Mouse (Mus musculus) forebrain, embryonic 10.5 days (tissue): ENCODE data around the gene Slc18b1. TPM values are rescaled to one million over a fixed set of nuclear protein-coding genes. Genes with fewer than 3 reads are reported as not detected.
"Not testable (repeated sequence)": the region's sequence is repeated elsewhere in the genome, so short reads cannot be mapped to it uniquely, and the experiment has no call there.

ENCODE experiments used
- DNase-seq: peaks from one replicate; pipeline ENCODE4 v3.0.0-alpha.2; 2017; ENCODE audit warnings: low spot score; ENCODE audit errors: extremely low spot score
- H3K27ac ChIP-seq: fragments of 300-500 bp; sonication (generic); 2 replicates; pipeline ENCODE4 v1.5.1; 2016; ENCODE audit warnings: mild to moderate bottlenecking
- H3K27me3 ChIP-seq: fragments of 300-500 bp; sonication (generic); 2 replicates; pipeline ENCODE4 v1.6.1; 2016; ENCODE audit warnings: mild to moderate bottlenecking; ENCODE audit not compliant: poor library complexity, severe bottlenecking
- H3K36me3 ChIP-seq: fragments of 300-500 bp; sonication (generic); replicated peaks from 2 replicates; pipeline ENCODE4 v1.6.1; 2016; ENCODE audit warnings: mild to moderate bottlenecking, moderate library complexity
- H3K4me1 ChIP-seq: fragments of 300-500 bp; sonication (generic); 2 replicates; pipeline ENCODE4 v1.6.1; 2016
- H3K4me3 ChIP-seq: fragments of 300-500 bp; sonication (generic); 2 replicates; pipeline ENCODE4 v1.5.1; 2016; ENCODE audit warnings: mild to moderate bottlenecking, moderate library complexity
- H3K9me3 ChIP-seq: fragments of 300-500 bp; sonication (generic); 2 replicates; pipeline ENCODE4 v1.6.1; 2016; ENCODE audit warnings: mild to moderate bottlenecking, moderate library complexity
- WGBS: fragments of 180-500 bp; shearing (Covaris S2); methylation state at CpG from one replicate; pipeline ENCODE4 v1.1.7; 2016; 5-methylcytosine and 5-hydroxymethylcytosine counted together
- polyA plus RNA-seq: library from polyadenylated mRNA; unstranded; fragments of >200 nt; fragmentation: Nextera tagmentation; extraction: Ambion mirVana; gene quantifications from 2 replicates; pipeline ENCODE4 v1.2.1, GENCODE M21; 2016

Slc18b1 gene
- 10.6 and 12.4 TPM in 2 replicates for polyA plus RNA-seq

DNA sequence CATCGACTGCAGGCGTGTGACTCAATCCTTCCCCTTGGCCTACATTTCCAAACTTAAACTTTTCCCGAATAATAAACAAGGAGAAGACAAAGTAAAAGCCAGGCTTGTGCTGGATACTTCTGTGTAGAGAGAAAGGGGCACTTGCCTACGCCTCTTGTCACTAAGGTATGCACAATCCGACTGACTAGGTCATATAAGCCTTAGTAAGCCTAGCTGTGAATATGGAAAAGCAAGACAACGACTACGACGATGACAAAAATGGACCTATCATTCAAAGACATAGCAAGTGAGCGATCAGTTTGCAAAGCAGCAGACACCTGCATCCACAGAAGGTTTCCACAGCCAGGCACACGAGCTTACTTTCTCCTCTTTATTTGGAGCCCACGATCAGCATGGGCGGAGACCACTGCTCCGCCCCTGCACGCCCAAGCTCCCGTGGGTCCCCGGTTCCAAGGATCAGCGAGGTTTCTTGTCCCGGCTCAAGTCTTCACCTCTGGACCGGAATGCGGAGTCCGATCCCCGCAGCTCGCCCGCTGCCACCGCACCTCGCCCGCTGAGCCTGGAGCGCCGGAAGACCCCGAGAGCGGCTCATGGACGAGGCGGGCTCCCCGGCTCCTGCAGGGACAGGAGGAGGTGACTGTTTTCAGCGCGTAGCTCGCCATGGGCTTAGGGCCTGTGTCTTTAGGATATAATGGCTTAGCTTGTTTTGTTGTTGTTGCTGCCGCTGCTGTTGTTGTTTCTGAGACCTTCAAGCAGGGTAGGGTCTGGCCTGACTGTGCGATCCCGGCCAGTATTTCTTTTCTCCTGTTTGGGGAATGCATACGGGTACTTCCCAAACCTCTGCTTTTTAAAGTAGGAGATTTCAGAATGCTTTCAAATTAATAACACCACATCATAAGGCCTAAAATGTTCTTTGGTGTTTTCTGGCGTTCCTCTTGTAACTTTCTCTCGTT lies at the start of gene Slc18b1:
Gene Slc18b1 (plus strand): TSS at position 436 of the 953 bp plus-strand sequence.
- Histone ChIP-seq H3K4me1 (peaks cover 34% of the 10 kb centered on the region), H3K9me3 (no peaks in the 10 kb centered on the region), H3K27me3 (no peaks in the 10 kb centered on the region), H3K4me3 (peak within 1 kb of the TSS; percentile 62), H3K36me3 (peaks cover 11% of the 10 kb centered on the region), H3K27ac (peak within 1 kb of the TSS; percentile 87)
- 6% methylated on average over 43 of the region's 43 CpGs for WGBS
- peak; percentile 53 for DNase-seq

DNA sequence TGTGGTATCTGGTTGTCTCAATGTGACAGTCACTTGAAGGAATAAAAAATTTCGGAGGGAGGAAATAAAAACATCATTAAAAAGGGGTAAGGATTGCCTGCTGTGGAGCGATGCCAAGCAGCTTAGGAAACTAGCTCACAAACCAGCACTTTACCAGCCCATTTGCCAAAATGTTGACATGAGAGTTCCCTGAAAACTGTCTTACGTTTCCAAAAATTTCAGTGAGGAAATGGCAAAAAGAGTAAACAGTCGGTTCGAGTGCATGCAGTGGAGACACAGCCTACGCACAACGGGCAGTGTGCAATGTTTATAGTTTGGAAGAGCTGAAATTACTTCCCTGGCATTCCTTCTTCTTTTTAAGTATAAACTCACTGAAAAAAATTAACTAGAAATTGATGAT lies 42.6 kb upstream of the Slc18b1 start:
- WGBS = 75% methylated on average over 7 of the region's 7 CpGs
- H3K4me3 ChIP-seq = no peak overlapping the region
- no peak overlapping the region for H3K27ac ChIP-seq
- DNase-seq = no peak
- H3K27me3 ChIP-seq = no peaks in the 10 kb centered on the region
- H3K36me3 ChIP-seq = no peaks in the 10 kb centered on the region
- no peaks in the 10 kb centered on the region for H3K9me3 ChIP-seq
- H3K4me1 ChIP-seq = no peaks in the 10 kb centered on the region

DNA sequence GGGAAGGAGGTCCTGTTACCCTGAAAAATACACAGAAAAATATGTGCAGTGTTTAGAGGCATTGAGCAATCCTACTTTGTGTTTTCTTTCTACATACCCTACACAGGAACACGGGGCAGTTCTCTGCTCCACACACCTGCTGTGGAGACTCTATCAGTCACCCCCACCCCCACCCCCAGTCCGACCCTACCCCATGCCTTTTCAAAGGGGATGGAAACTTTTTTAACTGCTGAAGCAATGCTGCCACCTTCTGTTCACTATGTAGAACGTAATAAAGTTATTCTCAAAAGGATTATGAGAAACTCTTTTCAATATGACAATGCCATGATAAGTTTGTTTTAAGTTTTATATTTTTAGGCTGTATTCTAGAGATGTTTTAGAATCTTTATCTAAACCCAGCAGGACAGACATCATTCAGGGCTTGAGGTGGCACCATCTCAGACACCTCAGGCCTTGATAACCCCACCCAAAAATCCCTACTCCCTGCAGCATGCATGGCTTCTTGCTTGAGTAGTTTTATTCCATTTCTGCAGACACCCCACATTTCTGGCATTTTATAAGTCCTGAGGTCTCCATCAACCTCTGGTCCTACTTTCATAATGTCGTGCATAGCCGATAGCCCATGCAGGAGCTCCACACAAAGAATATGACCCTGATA lies 19.4 kb upstream of the Slc18b1 start:
- no peak overlapping the region for H3K4me3 ChIP-seq
- peaks cover 3% of the 10 kb centered on the region; the same call in 1 of the 2 replicates for H3K4me1 ChIP-seq
- DNase-seq = no peak
- no peaks in the 10 kb centered on the region for H3K9me3 ChIP-seq
- H3K27me3 ChIP-seq = no peaks in the 10 kb centered on the region
- peaks cover 21% of the 10 kb centered on the region for H3K36me3 ChIP-seq
- H3K27ac ChIP-seq = no peak overlapping the region
- 33% methylated on average over 5 of the region's 5 CpGs for WGBS

DNA sequence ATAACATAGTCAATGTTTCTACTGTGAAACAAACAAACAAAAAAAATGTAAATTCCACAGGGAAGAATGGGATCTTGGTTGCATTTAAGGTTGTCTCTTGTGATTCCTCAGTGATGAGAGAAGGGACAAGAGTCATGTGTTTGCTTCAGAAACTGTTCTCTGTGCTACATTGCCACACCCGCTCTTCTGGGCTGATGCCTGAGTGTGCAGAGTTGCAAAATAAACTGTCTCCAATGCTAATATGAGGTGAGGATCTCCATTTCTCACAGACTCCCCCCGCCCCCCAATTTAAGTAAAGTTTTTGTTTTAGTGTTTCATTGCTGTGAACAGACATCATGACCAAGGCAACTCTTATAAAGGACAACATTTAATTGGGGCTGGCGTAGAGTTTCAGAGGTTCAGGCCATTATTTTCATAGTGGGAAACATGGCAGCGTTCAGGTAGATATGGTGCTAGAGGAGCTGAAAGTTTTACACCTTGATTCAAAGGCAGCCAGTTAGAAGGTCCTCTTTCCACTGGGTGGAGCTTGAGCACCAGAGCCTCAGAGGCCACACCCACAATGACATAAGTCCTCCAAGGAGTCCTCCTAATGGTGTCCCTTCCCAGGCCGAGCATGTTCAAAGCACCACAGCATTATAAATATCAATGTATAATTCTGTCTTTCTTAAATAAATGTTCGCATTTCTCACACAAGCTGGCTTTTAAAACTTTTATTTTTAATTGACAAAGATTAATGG lies 16.1 kb upstream of the Slc18b1 start:
- Histone ChIP-seq H3K4me3 (no peak overlapping the region), H3K36me3 (peaks cover 51% of the 10 kb centered on the region), H3K27me3 (no peaks in the 10 kb centered on the region), H3K27ac (no peak overlapping the region), H3K9me3 (no peaks in the 10 kb centered on the region), H3K4me1 (peaks cover 27% of the 10 kb centered on the region)
- 88% methylated on average over 6 of the region's 6 CpGs for whole genome bisulfite sequencing
- DNase-seq = no peak

DNA sequence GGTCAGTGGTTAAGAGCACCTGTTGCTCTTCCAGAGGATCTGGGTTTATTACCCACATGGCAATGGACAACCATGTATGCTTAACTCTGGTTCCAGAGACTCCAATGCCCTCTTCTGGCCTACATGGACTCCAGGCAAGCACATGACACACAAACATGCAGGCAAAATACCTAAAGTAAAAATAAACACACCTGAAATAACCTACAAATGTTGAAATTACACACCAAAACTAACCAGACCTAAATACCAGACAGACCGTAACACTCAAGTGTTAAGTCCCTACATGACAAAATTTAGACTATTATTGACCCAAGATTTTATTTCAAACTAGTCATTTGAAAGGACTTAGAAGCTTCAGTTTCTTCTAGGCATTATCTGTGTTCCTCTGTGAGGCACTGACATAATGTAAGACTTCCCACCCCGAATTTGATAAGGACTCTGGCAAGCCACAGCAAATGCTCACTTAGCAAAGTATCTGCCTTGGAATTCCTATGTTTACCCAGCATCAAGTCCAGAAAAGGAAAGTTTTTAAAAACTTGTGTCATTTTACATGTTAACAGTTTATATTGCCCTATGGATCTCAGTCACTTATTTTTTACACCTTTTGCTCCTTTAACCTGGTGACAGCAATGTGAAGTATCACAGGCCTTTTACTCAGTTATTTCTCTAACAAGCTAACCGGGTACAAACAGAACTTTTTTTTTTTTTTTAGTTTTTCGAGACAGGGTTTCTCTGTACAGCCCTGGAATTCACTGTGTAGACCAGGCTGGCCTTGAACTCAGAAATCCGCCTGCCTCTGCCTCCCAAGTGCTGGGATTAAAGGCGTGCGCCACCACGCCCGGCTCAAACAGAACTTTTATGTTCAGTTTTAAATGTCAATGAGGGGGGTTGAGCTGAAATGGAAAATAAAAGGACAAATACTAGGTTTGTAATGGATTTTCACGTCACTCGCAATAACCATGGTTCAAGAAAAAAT lies 14.7 kb upstream of the Slc18b1 start:
- peaks cover 62% of the 10 kb centered on the region for H3K36me3 ChIP-seq
- DNase-seq = no peak
- H3K4me1 ChIP-seq = peaks cover 32% of the 10 kb centered on the region
- H3K27ac ChIP-seq = no peak overlapping the region
- 88% methylated on average over 11 of the region's 11 CpGs for WGBS
- no peaks in the 10 kb centered on the region for H3K9me3 ChIP-seq
- H3K4me3 ChIP-seq = no peak overlapping the region
- H3K27me3 ChIP-seq = no peaks in the 10 kb centered on the region

DNA sequence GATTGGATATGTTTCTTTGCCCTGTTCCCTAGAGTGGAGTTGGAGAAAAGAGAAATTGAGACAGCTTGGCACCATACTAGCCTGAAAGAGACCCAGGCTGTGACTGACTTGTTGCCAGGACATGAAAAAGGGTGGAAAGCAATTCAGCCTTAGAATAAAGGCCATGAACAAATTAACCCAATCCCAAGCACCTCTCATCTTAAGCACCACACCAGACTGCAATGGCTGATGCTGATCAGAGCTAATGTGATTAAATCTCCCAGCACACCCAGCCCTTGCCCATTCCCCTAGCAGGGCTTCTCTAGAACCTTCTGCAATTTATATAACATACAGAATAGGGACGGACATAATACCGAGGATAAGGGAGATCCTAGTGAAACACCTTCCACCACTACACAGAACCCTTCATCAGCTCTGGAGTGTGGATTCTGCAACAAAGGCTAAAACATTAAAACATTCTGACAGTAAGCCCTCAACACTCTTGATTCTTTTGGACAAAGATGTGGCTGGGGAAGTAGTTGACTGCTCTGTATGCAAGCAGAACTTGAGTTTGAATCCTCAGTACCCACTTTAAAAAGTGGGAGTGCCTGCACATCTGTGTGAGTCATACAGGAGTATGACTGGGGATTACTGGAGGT lies 13.8 kb upstream of the Slc18b1 start:
- peaks cover 30% of the 10 kb centered on the region for H3K4me1 ChIP-seq
- WGBS = 26% methylated on average over 2 of the region's 2 CpGs
- H3K27me3 ChIP-seq = no peaks in the 10 kb centered on the region
- H3K27ac ChIP-seq = no peak overlapping the region
- H3K36me3 ChIP-seq = peaks cover 62% of the 10 kb centered on the region
- no peak for DNase-seq
- H3K9me3 ChIP-seq = no peaks in the 10 kb centered on the region
- H3K4me3 ChIP-seq = no peak overlapping the region

DNA sequence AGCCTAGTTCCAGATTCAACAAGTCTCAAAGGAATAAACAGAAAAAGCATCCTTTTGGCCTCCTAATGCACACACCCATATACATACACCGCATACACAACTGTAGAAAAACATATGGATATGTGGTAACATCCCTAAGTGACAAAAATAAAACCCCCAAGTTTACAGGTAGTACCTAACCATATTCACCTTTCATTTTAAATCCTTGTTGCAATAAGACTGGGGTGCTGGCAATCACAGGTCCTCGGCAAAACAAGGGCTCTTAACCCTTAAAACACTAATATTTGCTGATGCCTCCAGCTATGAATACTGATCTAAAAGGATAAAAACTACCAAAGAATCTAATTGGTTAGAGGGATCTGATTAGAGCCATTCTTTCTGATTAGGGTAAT lies 13.3 kb upstream of the Slc18b1 start:
- 24% methylated on average over 2 of the region's 2 CpGs for WGBS
- no peaks in the 10 kb centered on the region for H3K27me3 ChIP-seq
- H3K4me3 ChIP-seq = no peak overlapping the region
- H3K27ac ChIP-seq = no peak overlapping the region
- H3K36me3 ChIP-seq = peaks cover 62% of the 10 kb centered on the region
- H3K9me3 ChIP-seq = no peaks in the 10 kb centered on the region
- DNase-seq = no peak
- peaks cover 36% of the 10 kb centered on the region for H3K4me1 ChIP-seq

DNA sequence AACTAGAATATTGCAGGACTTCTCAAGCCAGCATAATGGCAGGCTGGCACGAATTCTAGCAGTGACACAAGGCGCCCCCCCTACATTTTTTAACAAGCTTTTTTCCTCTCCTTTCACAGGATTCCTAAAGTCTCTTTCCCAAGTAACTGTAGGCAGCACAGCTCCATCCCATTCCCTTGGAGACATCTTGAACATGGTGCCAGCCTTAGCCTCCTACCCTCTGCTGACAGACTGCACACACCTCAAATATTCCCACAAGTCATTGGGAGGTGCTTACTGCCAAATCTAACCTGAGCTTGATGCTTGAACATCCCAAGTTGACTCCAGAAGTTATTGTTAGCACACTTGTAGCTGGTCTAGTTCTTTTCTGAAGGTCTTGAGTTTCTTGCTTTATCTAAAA lies 12.7 kb upstream of the Slc18b1 start:
- H3K9me3 ChIP-seq = no peaks in the 10 kb centered on the region
- peaks cover 41% of the 10 kb centered on the region for H3K4me1 ChIP-seq
- no peaks in the 10 kb centered on the region for H3K27me3 ChIP-seq
- no peak overlapping the region for H3K27ac ChIP-seq
- peaks cover 62% of the 10 kb centered on the region for H3K36me3 ChIP-seq
- no peak for DNase-seq
- H3K4me3 ChIP-seq = peak overlapping the region; percentile 88; the same call in 1 of the 2 replicates
- WGBS = 39% methylated on average over 2 of the region's 2 CpGs

DNA sequence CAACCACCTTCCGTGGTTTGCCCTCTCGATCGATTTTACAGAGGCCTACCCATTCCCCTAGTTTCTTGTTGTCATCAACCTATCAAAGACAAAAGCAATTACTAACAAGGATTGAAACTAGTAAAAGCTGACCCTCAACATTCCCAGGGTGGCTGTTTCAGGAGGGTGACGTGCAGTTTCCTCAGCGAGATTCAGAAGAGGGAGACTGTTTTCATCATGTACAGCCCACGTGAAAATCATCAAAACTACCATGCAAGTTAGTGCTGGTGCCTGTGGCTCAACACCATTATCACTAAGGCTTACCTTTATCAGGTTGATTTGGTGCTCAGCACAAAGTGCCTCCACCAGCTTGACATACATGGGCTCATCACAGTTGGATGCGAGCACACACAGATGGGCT lies 11.2 kb upstream of the Slc18b1 start:
- H3K4me1 ChIP-seq = peaks cover 41% of the 10 kb centered on the region
- not testable (repeated sequence) for DNase-seq, H3K27me3 ChIP-seq, H3K9me3 ChIP-seq
- WGBS = 37% methylated on average over 7 of the region's 7 CpGs
- peak overlapping the region; percentile 88 for H3K4me3 ChIP-seq
- H3K27ac ChIP-seq = peak overlapping the region; percentile 92
- peaks cover 56% of the 10 kb centered on the region for H3K36me3 ChIP-seq

DNA sequence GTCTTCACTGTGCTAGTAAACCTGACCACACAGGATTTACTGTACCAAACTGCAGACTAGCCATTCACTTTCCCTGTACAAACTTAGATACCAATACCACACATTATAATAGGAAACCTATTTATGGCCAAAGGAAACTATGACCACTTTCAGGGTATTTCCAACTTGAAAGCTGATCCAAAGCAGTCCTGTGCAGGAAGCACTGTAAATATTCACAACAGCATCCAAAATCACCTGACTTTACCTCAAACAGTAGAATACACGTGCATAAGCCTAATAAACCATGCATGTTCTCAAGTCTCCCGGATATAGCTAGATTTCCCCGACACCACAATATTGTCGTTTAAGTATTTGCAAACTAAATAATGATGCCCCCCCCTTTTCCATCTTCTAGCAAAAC lies 10.7 kb upstream of the Slc18b1 start:
- H3K36me3 ChIP-seq = peaks cover 52% of the 10 kb centered on the region
- peak overlapping the region; percentile 92 for H3K27ac ChIP-seq
- H3K27me3 ChIP-seq = no peaks in the 10 kb centered on the region
- peak overlapping the region; percentile 88 for H3K4me3 ChIP-seq
- 0% methylated on average over 4 of the region's 4 CpGs for WGBS
- no peaks in the 10 kb centered on the region for H3K9me3 ChIP-seq
- no peak for DNase-seq
- peaks cover 41% of the 10 kb centered on the region for H3K4me1 ChIP-seq

DNA sequence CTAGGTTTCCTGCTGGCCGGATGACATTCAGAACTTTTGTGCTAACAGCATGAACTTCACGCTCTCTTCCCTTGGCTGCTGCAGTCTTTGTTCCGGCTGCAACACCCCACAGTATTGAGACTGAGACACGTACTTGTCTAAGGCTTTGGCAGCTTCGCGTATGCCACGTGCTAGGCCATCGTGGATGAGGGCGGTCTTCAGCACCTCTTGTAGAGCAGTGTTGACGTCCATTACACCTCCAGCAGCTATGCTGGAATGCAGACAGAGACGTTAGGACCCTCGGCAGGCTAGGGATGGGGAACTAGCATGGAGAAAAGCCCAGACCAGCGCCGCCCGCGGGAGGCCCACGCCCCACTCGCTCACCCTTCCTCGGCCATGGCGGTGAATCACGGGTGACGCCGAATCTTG lies 10.2 kb upstream of the Slc18b1 start:
- peak overlapping the region; percentile 92 for H3K27ac ChIP-seq
- H3K4me3 ChIP-seq = peak overlapping the region; percentile 88
- not testable (repeated sequence) for H3K9me3 ChIP-seq, DNase-seq, H3K27me3 ChIP-seq
- WGBS = under 1% methylated on average over 23 of the region's 23 CpGs
- peaks cover 46% of the 10 kb centered on the region for H3K36me3 ChIP-seq
- H3K4me1 ChIP-seq = peaks cover 41% of the 10 kb centered on the region
